Mouse (Mus musculus) natural killer cell, adult 2 months (primary cell): ENCODE data around the gene Wdr59.
"Not testable (repeated sequence)": the region's sequence is repeated elsewhere in the genome, so short reads cannot be mapped to it uniquely, and the experiment has no call there.

Experiments used
- DNase-seq, 2 experiments: peaks; one replicate each; pipeline ENCODE4 v3.0.0; 2022; ENCODE audit warnings: low spot score in 2 of 2

Wdr59 gene

DNA sequence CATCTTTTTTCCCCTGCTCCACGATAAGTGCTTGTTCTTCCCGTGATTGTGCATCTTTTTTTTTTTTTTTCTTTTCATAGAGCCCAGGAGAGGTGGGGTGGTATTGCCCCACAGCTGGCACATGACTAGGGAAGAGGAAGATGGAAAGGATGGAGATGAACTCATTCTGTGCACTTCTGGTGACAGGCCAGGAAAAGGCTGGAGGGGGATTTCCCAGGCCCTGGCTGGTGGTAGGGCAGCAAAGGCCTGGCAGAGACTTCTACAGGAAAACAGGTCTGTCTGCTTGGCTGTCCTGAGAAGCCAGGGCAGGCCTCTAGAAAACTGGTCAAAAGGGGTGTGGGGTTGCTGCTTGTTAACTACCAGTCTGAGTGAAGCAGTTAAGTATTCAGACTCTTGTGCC lies 16.3 kb upstream of the Wdr59 start:
- DNase-seq: no peak

DNA sequence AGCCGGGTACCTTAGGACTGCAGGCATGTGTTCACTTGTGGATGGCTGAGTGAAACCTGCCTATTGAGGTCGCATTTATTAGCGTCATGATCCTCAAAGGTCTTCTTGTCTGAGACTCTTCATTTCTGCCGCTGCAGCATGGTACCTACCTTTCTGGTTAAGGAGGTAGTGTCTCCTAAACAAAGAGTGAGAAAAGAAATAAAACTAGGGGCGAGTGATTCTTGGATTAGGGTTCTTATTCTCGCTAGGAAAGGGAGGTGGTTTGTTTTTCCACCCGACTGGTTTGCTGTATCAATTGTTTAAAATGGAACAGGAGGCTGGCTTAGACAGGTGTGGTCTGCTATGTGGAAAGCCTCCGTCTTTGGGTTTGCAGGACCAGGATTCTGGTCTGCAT lies 15.9 kb upstream of the Wdr59 start:
- no peak for DNase-seq

DNA sequence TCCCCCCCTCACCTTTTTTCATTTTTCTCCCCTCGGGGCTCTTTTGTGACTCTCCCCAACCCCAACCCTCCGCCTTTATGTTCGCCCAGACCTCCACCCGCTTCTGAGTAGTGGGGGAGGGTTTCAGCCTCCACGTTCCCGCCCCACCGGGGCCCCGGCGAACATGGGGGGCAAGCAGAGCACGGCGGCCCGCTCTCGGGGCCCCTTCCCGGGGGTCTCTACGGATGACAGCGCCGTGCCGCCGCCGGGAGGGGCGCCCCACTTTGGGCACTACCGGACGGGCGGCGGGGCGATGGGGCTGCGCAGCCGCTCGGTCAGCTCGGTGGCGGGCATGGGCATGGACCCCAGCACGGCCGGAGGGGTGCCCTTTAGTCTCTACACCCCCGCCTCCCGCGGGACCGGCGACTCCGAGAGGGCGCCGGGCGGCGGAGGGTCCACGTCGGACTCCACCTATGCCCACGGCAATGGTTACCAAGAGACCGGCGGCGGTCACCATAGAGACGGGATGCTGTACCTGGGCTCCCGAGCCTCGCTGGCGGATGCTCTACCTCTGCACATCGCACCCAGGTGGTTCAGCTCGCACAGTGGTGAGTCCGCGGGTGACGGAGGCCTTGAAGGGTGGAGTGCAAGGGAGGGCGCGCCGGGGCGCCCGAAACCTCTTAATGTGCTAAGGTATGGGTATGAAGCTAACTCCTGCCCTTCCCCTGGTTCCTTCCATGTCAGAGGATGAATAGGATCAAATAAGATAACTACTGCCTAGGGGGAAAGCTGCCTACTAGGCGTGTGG lies 15.3 kb upstream of the Wdr59 start:
- peak; percentile 39 to 57 for DNase-seq

DNA sequence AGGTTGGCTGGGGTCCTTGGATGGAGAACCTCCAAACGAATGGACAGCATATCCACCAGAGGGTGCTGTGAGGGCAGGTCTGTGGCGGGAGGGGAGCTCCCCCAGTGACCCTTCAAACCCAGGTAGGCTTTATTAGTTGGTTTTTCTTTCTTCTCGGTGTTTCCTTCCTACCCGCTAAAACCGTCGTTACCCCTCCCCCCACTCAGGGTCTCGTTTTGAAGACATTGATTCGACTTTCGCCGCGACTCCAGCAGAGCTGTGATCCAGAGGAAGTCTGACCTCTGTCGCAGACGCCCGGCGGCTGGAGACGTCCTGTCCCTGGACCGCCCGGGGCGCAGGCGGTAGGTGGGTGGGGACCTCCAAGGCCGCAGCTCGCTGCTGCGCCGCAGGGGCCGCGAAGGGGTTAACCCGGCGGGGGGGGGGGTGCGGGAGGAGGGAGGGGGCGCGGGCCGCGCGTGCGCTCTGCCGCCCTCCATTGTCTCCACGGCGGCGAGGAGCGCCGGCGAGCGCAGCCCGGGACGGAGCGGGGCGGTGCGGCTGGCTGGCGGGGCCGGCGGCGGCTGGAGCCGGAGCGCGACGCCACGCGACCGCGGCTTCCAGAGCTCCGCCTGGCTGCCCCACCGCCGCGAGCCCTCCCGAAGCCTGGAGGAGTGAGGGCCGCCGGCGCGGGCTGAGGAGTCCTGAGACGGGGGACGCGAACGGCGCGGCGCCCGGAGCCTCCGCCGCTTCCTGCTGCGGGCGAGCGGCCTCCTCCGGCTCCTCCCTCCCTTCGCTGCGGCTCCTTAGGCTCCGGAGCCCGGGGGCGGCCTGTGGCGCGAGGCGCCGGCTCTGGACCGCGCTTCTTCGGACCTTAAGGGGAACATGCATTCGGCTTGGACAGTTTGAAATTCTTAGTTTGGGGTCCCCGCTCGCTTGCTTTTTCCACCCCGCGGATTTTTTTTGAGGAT lies 14.4 kb upstream of the Wdr59 start, which contains the start of gene Znrf1:
Znrf1 (plus strand) TSS at position 67 of the 947 bp plus-strand sequence.
- peak; percentile 57 to 68 for DNase-seq

DNA sequence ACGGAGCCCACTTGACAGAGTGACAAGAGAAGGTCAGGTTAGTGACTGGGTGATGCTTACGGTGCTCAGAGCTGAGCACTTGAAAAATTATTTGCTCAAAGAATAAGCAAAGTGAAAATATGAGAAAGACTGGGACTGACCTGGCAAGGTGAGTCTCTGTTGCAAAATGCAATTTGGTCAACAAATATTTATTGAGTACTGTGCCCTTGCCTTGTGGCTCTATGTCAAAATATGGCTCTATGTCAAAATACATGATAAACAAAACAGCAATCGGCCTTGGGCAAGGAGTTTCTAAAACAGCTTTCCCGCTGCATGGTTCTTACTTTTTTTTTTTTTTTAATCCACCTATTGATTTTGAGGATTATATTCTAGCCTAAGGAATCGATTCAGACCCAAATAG lies 13.6 kb upstream of the Wdr59 start:
- DNase-seq: no peak

DNA sequence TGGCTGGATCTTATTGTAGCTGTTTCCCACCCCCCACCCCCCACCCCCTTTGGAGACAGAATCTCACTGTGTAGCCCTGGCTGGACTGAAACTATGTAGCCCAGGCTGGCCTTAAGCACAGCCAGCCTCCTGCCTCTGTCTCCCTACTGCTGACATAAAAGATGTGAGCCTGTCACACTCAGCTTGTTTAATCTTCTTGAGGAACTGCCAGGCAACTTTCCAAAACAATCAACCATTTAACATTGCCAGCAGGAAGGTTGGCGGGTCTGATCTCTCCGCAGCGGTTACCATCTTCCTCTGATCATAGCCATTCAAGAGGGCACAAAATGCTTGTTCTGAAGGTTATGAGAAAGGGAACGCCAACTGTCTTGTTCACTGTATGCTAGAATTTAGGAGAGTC lies 11.6 kb upstream of the Wdr59 start:
- no peak for DNase-seq

DNA sequence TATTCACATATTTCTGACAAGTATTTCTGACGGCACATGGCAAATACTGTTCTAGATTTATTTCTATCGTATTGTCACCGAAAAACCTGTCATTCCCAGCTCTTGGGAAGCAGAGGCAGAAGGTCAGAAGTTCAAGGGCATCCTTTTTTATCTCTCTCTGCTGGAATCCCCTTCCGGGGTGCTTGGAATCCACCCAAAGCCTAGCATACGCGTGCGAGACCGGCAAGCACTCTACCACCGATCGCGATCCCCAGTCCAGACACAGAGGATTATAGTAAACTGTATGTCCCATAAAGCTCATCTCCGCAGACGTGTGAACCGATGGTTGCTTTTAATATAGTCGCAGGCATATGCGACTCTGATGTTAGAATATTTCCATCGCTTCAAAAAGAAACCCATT lies 9.7 kb upstream of the Wdr59 start:
- no peak for DNase-seq

DNA sequence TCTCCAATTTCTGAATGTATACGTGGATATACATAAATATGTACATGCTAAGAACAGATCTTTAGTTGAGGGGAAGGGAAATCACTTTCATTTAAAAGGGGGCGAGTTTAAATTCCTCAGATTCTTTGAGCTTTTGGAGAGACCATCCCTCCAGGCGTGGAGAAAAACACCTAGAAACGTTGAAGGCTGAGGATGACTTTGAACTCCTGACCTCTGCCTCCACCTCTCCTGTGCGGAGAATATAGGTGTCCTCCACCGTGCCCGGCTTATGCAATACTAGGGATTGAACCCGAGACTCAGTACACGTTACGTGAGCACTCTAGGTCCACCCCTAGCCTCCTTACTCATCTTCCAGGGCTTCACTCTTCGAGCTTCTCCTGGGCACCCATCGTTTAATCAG lies 9.3 kb upstream of the Wdr59 start:
- no peak for DNase-seq

DNA sequence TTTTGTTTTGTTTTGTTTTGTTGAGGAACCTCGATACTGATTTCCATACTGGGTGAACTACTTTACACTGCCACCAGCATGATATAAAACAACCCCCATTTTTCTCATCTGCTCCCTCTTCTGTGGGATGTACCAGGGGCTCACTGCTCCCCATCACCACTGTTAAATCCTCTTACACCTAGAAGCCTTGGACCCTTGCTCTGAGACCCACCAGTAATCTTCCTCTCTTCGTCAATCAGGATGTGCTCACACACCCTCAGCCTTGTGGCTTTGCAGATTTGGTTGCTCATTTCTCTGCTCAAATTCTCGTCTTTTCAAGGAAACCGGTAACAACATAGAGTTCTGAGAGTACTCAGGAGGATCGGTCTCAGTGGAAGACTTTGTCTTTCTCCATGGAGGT lies 6.2 kb upstream of the Wdr59 start:
- no peak for DNase-seq

DNA sequence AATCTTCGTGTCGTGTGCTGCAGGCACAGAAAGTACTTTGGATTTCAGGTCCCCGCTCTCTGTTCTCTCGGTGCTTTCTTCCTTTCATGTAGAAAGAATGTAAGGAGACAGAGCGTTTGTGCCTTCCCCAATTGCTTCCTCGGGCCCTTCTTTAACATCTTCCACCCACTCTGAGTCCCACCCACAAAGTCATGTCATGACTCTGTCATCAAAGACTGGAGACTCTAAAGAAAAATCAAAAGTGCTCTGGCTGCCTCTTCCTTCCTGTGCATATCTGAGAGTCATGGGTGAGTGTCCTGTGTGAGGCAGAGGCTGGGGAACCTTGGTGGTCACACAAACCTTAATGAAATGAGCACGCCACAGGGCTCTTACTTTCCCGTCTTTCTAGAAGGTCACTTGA lies 5.3 kb upstream of the Wdr59 start:
- peak in 1 of 2 experiments; percentile 19 for DNase-seq

DNA sequence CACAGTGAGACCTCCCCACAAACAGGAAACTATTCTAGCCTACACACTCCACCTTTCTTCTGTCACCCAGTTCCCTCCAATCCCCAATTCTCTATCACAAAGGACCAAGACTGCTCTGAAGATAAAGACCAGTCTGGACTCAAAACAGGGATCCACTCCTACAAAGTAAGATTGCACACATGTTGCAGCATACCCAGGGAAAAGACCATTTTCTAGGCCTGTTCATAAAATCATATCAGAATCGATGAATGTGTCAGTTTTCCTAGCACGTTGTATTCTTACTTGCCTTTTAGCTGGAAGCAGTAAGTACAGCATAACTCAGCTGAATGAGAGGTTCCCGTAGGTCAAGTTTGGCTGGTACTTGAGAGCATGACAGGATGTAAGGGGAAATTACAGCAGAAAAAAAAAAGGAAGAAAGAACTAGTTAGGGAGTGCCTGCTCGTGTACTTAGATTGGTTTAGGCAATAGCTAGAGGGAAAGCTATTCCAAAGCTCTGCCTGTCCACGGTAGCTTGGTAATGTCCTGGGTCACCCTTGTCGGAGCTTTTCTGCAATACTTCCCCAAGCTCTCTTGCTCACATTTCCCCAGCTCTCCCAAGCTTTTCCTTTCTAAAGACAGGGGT lies 4.6 kb upstream of the Wdr59 start:
- no peak for DNase-seq

DNA sequence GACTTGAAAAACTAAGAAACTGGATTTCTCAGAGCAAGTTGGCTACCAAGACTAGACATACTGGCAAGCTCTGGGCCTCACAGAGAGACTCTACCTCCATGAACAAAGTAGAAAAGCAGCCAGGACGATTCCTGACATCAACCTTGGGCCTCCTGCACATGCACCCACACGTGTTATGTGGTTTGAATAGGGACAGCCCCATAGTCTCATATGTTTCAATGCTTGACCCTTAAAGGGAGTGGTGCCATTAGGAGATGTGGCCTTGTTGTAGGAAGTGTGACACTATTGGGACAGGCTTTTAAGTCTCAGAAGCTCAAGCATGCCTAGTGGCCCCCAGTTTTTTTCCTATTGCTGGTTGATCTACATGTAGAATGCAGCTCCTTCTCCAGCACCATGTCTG lies 4.4 kb downstream of the Wdr59 start:
- no peak for DNase-seq

DNA sequence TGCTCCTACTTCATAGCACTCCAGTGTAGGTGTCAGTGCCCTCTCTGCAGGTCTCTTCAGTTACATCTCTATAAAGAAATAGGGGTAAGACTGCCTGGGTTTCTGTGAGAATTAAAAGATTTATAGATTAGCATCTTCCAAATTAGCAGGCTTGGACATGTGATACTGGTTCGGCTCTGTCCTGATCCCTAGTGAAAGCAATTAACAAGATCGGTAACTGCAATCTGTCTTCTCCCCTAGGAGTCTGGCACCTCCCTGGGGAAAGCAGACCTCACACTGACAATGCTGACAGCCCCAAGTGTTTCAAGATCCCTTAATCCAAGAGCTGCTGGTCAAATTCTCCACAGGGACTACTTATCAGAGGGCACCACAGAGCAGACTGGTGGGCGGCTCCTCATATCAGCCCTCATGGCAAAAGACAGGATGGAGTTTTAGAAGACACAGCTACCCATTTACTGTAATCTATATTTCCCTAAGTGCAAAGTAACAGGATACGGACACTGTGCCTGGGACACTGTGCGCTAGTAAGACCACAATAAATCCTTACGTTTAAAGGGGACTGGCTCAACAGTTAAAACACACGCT lies 5.3 kb downstream of the Wdr59 start:
- no peak for DNase-seq

DNA sequence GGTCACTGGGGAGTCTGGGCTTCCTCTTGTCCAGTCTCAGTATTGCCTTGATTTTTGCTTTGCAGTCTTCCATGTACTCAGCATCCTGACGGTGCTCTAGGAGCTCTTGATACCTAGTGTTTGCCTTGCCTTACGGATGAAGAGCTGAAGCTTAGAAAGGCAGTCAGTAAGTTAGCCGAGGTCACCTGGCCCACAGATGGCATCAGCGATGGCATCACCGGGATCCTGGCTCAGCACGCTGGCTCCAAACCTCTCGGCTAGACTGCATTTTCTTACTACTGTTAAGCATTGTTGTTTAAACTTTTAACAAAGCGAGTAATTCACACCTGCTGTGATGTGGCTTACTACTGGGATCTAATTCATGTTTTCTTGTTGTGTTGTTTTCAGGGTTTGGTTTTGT lies 8.4 kb downstream of the Wdr59 start:
- DNase-seq: no peak

DNA sequence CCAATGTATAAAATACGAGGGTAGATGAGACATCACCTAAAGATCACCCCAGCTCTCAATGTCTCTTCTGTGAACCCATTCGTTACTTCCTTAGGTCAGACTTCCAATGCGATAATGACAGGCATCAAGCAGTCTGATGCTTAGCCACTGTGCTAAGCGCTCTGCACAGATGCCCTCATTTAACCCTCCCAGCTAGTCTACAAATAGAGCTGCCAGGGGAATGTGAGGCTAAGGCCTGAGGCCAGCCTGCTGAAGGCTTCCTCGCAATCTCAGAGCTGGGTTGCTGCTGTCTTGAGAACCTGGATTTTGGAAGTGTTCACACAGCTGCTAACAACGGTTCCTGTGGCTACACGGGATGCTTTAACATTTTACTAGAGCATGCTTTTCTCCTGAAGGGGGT lies 9.0 kb downstream of the Wdr59 start:
- no peak for DNase-seq

DNA sequence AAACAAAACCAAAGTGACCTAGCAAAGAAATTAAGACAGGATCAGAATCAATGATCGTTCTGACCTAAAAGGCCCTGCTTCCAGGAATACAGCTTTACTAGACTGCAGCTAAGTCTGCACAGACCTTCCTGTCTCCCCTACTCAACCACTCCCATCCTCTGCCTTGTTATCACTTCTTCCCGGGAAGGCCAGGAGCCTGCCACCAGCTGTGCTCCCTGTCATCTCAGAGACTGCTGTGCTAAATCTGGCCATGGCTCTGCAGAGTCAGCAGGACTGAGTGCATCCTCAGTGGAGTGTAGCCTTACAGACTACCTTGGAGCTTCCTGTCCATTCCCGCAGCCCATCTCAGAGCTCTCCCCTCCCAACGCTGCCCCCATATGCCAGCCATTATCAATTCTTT lies 11.5 kb downstream of the Wdr59 start:
- DNase-seq: no peak

DNA sequence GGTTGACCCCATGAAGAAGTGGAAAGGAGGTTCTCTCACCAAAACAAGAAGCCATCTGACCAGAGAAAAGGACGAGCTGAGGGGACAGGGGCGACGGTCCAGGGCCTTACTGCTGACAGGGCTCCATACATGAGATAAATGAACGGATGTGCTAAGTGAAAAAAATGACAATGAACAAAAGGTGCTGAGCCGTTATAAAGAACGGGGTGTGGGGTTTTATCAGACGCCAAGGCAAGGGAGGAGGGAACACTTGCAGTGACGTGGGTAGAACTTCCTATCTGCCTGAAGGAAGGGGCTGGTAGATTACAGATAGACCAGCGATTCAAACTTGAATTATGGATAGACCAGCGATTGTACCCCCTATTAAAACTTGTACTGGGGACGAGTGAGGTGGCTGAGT lies 12.6 kb downstream of the Wdr59 start:
- no peak for DNase-seq

DNA sequence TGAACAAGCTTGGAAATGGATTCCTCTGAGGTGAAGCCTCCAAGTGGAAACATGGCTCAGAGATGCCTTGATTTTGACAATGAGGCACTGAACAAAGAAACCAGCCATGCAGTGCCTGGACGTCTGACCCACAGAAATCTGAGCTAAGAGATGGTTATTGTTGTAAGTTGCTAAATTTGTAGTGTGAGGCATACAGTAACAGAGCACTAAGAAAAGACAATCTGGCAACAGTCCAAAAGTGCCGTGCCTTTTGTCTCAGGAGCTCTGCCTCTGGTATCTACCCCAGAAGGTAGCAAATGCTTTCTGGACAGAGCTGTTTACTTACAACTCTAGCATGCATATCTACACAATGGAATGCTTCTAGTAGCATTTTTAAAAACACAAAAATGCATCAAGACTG lies 13.3 kb downstream of the Wdr59 start:
- DNase-seq: no peak

DNA sequence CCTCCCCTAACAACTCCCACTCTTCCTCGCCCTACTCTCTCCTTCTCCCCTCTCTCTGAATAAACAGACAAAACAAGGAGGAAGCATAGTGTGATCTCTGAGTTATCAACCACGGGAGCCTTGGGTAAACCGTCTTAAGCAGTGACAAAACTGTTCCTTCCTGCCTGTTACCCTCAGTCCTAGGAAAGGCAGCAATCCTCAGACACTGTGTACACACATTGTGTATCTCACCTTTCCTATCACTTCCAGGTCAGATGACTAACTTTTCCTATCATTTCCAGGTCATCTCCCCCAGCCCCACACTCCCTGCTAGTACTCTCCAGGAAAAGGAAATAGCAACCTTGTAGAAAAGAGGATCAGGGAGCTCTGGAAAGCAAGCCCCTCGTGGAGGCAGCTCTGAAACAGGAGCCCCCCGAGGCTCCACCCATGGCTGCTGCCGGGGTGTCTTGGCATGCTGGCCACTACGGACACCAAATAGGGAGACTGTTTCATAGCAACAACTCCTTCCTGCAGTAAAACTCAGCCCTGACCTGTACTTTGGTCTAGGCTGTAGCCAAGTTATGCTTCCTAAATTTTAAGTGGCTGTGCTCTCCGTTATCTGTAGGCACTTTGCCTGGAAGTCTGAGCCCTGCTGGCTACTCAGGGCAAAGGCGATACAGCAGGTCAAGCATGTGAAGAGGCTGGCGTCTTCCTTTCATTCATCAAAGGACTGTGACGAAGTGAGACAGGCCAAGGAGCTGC lies 20.0 kb downstream of the Wdr59 start:
- no peak for DNase-seq

DNA sequence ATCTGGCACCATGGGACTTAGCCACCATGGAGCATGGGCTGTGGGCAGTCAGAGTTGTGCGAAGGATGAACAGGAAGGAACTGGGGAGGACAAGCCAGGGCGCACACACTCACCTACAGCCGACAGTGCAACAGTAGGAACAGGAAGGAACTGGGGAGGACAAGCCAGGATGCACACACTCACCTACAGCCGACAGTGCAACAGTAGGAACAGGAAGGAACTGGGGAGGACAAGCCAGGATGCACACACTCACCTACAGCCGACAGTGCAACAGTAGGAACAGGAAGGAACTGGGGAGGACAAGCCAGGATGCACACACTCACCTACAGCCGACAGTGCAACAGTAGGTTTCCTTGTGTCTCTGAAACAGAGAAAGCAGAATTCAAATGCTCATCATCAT lies 23.6 kb downstream of the Wdr59 start:
- DNase-seq: not testable (repeated sequence)

DNA sequence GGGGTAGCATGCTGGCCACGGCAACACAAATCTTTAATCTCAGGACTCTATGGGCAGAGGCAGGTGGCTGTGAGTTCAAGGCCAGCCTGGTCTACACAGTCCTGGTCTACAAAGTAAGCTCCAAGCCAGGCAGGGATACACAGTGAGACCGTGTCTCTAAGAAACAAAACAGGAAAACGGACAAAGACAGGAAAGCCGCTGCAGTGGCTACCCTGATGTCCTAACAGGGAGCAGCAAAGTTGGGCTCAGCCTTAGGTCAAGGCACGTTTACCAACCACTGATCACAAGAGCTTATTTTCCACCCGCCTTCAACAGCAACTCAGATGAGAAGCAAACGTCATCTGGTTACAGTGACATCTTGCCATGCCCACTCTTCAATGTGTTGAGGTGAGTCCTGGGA lies 25.6 kb downstream of the Wdr59 start:
- no peak for DNase-seq
